In genomic region chr11:75656621-75657590, GRCm38 (mm10) we compare ENCODE assay signal across 8 mouse cellular contexts. TPM values are rescaled to one million over a fixed set of nuclear protein-coding genes. Genes with fewer than 3 reads are reported as not detected.
A peak's percentile ranks its signal among the peaks of the same experiment; 100 is the strongest.
DNase-seq lines count a peak whose midpoint lies in the region; ATAC-seq lines count a peak whose summit lies in the region.

No protein-coding gene starts in this region.

- peak; percentile 35 for DNase-seq in kidney, adult 9 months
- no peak for DNase-seq in kidney, adult 11 months
- peak; percentile 48 to 68 for DNase-seq in lung, postnatal 4 days
- no peak for DNase-seq in cerebellum, postnatal 4 days (ENCODE audit: low spot score in 2 of 2)
- DNase-seq in layer of hippocampus, adult 18-20 months (ENCODE audit: low spot score in 2 of 2): no peak
- no peak for DNase-seq in adrenal gland, postnatal 36 days

- WGBS in embryonic facial prominence, embryonic 13.5 days: 63% methylated on average over 19 of the region's 20 CpGs
- 54% methylated on average over 19 of the region's 20 CpGs for WGBS in intestine, embryonic 16.5 days

- peak overlapping the region; percentile 86 for H3K9ac ChIP-seq in embryonic facial prominence, embryonic 13.5 days
- H3K9ac ChIP-seq in intestine, embryonic 16.5 days (ENCODE audit: low read depth, low read length): peak overlapping the region; percentile 86

- H3K4me3 ChIP-seq in embryonic facial prominence, embryonic 13.5 days: peak overlapping the region; percentile 82
- H3K4me3 ChIP-seq in intestine, embryonic 16.5 days (ENCODE audit: low read length): peak overlapping the region; percentile 81

- peaks cover 40% of the 10 kb centered on the region for H3K36me3 ChIP-seq in embryonic facial prominence, embryonic 13.5 days
- peaks cover 22% of the 10 kb centered on the region for H3K36me3 ChIP-seq in intestine, embryonic 16.5 days (ENCODE audit: control insufficient read depth, insufficient read depth, low read length)

- H3K27ac ChIP-seq in embryonic facial prominence, embryonic 13.5 days: 0 out of 2 replicates have a peak overlapping the region, but pooled peaks have one; percentile 77
- peak overlapping the region; percentile 86 for H3K27ac ChIP-seq in intestine, embryonic 16.5 days (ENCODE audit: low read length)

- peaks cover 41% of the 10 kb centered on the region for H3K4me1 ChIP-seq in embryonic facial prominence, embryonic 13.5 days
- H3K4me1 ChIP-seq in intestine, embryonic 16.5 days (ENCODE audit: control insufficient read depth, insufficient read depth, low read length): peaks cover 42% of the 10 kb centered on the region

- H3K9me3 ChIP-seq in embryonic facial prominence, embryonic 13.5 days: no peaks in the 10 kb centered on the region
- no peaks in the 10 kb centered on the region for H3K9me3 ChIP-seq in intestine, embryonic 16.5 days (ENCODE audit: control insufficient read depth, low read length)

- peak overlapping the region; percentile 84 for H3K4me2 ChIP-seq in embryonic facial prominence, embryonic 13.5 days
- H3K4me2 ChIP-seq in intestine, embryonic 16.5 days (ENCODE audit: low read depth, low read length): peak overlapping the region; percentile 90

- no peak for ATAC-seq in embryonic facial prominence, embryonic 13.5 days (ENCODE audit: insufficient number of reproducible peaks, insufficient read depth, low FRiP score, low TSS enrichment, low read depth)
- ATAC-seq in intestine, embryonic 16.5 days: no peak

- peaks cover 25% of the 10 kb centered on the region for H3K27me3 ChIP-seq in embryonic facial prominence, embryonic 13.5 days
- H3K27me3 ChIP-seq in intestine, embryonic 16.5 days (replicated peaks; ENCODE audit: control insufficient read depth, insufficient read depth, low read length): no peaks in the 10 kb centered on the region

RNA-seq across cellular contexts. Expression of gene Myo1c, which starts 6.6 kb away (rescaled TPM):
- 38.3 and 43.8 TPM in 2 replicates for polyA plus RNA-seq in embryonic facial prominence, embryonic 13.5 days (2015; fragmentation: Nextera tagmentation; extraction: Ambion mirVana)
- polyA plus RNA-seq in intestine, embryonic 16.5 days (2015; fragmentation: Nextera tagmentation; extraction: Ambion mirVana): 45.5 and 51.2 TPM in 2 replicates
- 10 to 100 TPM; 12.9 to 14.1 TPM for total RNA-seq in layer of hippocampus, adult 18-20 months (2021)
- 100 to 1,000 TPM; 155 to 158 TPM for total RNA-seq in adrenal gland, postnatal 36 days (2021)

RNA-seq across cellular contexts. Expression of gene Crk, which starts 22.2 kb away (rescaled TPM):
- polyA plus RNA-seq in embryonic facial prominence, embryonic 13.5 days (2015; fragmentation: Nextera tagmentation; extraction: Ambion mirVana): 123 and 136 TPM in 2 replicates
- polyA plus RNA-seq in intestine, embryonic 16.5 days (2015; fragmentation: Nextera tagmentation; extraction: Ambion mirVana): 91.0 and 94.1 TPM in 2 replicates
- total RNA-seq in layer of hippocampus, adult 18-20 months (2021): 100 to 1,000 TPM; 128 to 129 TPM
- total RNA-seq in adrenal gland, postnatal 36 days (2021): 100 to 1,000 TPM; 119 TPM

RNA-seq across cellular contexts. Expression of gene Inpp5k, which starts 26.1 kb away (rescaled TPM):
- 23.2 and 26.2 TPM in 2 replicates for polyA plus RNA-seq in embryonic facial prominence, embryonic 13.5 days (2015; fragmentation: Nextera tagmentation; extraction: Ambion mirVana)
- polyA plus RNA-seq in intestine, embryonic 16.5 days (2015; fragmentation: Nextera tagmentation; extraction: Ambion mirVana): 20.8 and 21.9 TPM in 2 replicates
- 10 to 100 TPM; 40.2 to 45.2 TPM for total RNA-seq in layer of hippocampus, adult 18-20 months (2021)
- total RNA-seq in adrenal gland, postnatal 36 days (2021): 10 to 100 TPM; 27.9 to 48.1 TPM

Comparison
In these comparisons a context has a peak if more than half of its experiments do, and no peak if none do; other contexts are left out.
1. DNase-seq: peak in kidney, adult 9 months (single experiment) and lung, postnatal 4 days (2 of 2); none in kidney, adult 11 months (single experiment), cerebellum, postnatal 4 days (0 of 2), layer of hippocampus, adult 18-20 months (0 of 2) and adrenal gland, postnatal 36 days (0 of 2).
2. RNA of gene Myo1c, which starts 6.6 kb away (total RNA-seq): 155 to 158 TPM in adrenal gland, postnatal 36 days; 12.9 to 14.1 TPM in layer of hippocampus, adult 18-20 months; every median in the first group is over 10 times any median in the second.